Mouse (Mus musculus): ENCODE results near the gene Pamr1. TPM values are rescaled to one million over a fixed set of nuclear protein-coding genes. Genes with fewer than 3 reads are reported as not detected.
A peak's percentile ranks its signal among the peaks of the same experiment; 100 is the strongest.

Pamr1 gene
- polyA plus RNA-seq, 1 experiment from 2014 or later: 16.6 TPM

GRCm38 (mm10) chr2:102551594-102551993 lies 1.8 kb downstream of the Pamr1 start:
- WGBS: 12% methylated on average over 3 of the region's 3 CpGs
- H3K4me3 ChIP-seq: no peak overlapping the region
- peak overlapping the region; percentile 30; the same call in 1 of the 2 replicates for H3K4me2 ChIP-seq
- H3K9ac ChIP-seq: no peak overlapping the region
- no peak for ATAC-seq (ENCODE audit: borderline replicate concordance, extremely low read depth, low FRiP score, low TSS enrichment)
- no peaks in the 10 kb centered on the region for H3K27me3 ChIP-seq
- H3K9me3 ChIP-seq: no peaks in the 10 kb centered on the region
- peaks cover 34% of the 10 kb centered on the region for H3K4me1 ChIP-seq
- H3K27ac ChIP-seq: peak overlapping the region; percentile 10; the same call in 1 of the 2 replicates
- H3K36me3 ChIP-seq: no peaks in the 10 kb centered on the region

- Histone ChIP-seq H3K27me3 (no peaks in the 10 kb centered on the region), H3K4me3 (no peak overlapping the region), H3K27ac (no peak overlapping the region; the same call in 1 of the 2 replicates), H3K4me1 (peaks cover 34% of the 10 kb centered on the region), H3K4me2 (peak overlapping the region; percentile 30; the same call in 1 of the 2 replicates), H3K36me3 (no peaks in the 10 kb centered on the region), H3K9me3 (no peaks in the 10 kb centered on the region), H3K9ac (no peak overlapping the region)
- 15% methylated on average over 5 of the region's 5 CpGs for WGBS
- ATAC-seq (ENCODE audit: borderline replicate concordance, extremely low read depth, low FRiP score, low TSS enrichment): peak; percentile 56; the same call in 1 of the 2 replicates
Observed at GRCm38 (mm10) chr2:102552095-102552537, 2.3 kb downstream of the Pamr1 start.

- no peak overlapping the region for H3K4me3 ChIP-seq
- no peak overlapping the region for H3K4me2 ChIP-seq
- WGBS: 61% methylated on average over 4 of the region's 4 CpGs
- H3K27ac ChIP-seq: no peak overlapping the region
- H3K4me1 ChIP-seq: peaks cover 13% of the 10 kb centered on the region
- no peaks in the 10 kb centered on the region for H3K36me3 ChIP-seq
- no peaks in the 10 kb centered on the region for H3K9me3 ChIP-seq
- no peaks in the 10 kb centered on the region for H3K27me3 ChIP-seq
- no peak for ATAC-seq (ENCODE audit: borderline replicate concordance, extremely low read depth, low FRiP score, low TSS enrichment)
- H3K9ac ChIP-seq: no peak overlapping the region
Observed at GRCm38 (mm10) chr2:102557085-102557484, 7.3 kb downstream of the Pamr1 start.

GRCm38 (mm10) chr2:102558965-102559364 lies 9.2 kb downstream of the Pamr1 start:
- H3K27ac ChIP-seq: no peak overlapping the region
- no peak overlapping the region for H3K4me2 ChIP-seq
- no peaks in the 10 kb centered on the region for H3K27me3 ChIP-seq
- no peak overlapping the region for H3K4me3 ChIP-seq
- H3K9ac ChIP-seq: no peak overlapping the region
- WGBS: 41% methylated on average over 12 of the region's 12 CpGs
- peaks cover 5% of the 10 kb centered on the region; the same call in 1 of the 2 replicates for H3K4me1 ChIP-seq
- ATAC-seq (ENCODE audit: borderline replicate concordance, extremely low read depth, low FRiP score, low TSS enrichment): peak; percentile 85
- no peaks in the 10 kb centered on the region for H3K9me3 ChIP-seq
- no peaks in the 10 kb centered on the region for H3K36me3 ChIP-seq

GRCm38 (mm10) chr2:102563848-102564247 lies 14.0 kb downstream of the Pamr1 start:
- 64% methylated on average over 1 of the region's 1 CpGs for WGBS

GRCm38 (mm10) chr2:102579248-102579647 lies 29.4 kb downstream of the Pamr1 start:
- ATAC-seq (ENCODE audit: borderline replicate concordance, extremely low read depth, low FRiP score, low TSS enrichment): no peak
- Histone ChIP-seq H3K4me2 (no peak overlapping the region), H3K27ac (no peak overlapping the region), H3K36me3 (no peaks in the 10 kb centered on the region), H3K9ac (no peak overlapping the region), H3K9me3 (no peaks in the 10 kb centered on the region), H3K4me1 (no peaks in the 10 kb centered on the region), H3K4me3 (no peak overlapping the region), H3K27me3 (no peaks in the 10 kb centered on the region)
- WGBS: 77% methylated on average over 4 of the region's 4 CpGs

More at GRCm38 (mm10) chr2:102563848-102564247, 14.0 kb downstream of the Pamr1 start:
- H3K27me3 ChIP-seq: no peaks in the 10 kb centered on the region
- no peaks in the 10 kb centered on the region for H3K4me1 ChIP-seq
- H3K4me3 ChIP-seq: no peak overlapping the region
- no peak overlapping the region for H3K27ac ChIP-seq
- H3K36me3 ChIP-seq: no peaks in the 10 kb centered on the region
- no peak overlapping the region for H3K9ac ChIP-seq
- H3K9me3 ChIP-seq: no peaks in the 10 kb centered on the region
- H3K4me2 ChIP-seq: no peak overlapping the region
- ATAC-seq (ENCODE audit: borderline replicate concordance, extremely low read depth, low FRiP score, low TSS enrichment): no peak

GRCm38 (mm10) chr2:102589977-102590376 lies 40.2 kb downstream of the Pamr1 start:
- Histone ChIP-seq H3K4me3 (no peak overlapping the region), H3K27ac (no peak overlapping the region), H3K9me3 (no peaks in the 10 kb centered on the region), H3K4me2 (no peak overlapping the region), H3K36me3 (no peaks in the 10 kb centered on the region), H3K9ac (no peak overlapping the region), H3K27me3 (no peaks in the 10 kb centered on the region), H3K4me1 (no peaks in the 10 kb centered on the region)
- WGBS: 26% methylated on average over 2 of the region's 2 CpGs
- ATAC-seq (ENCODE audit: borderline replicate concordance, extremely low read depth, low FRiP score, low TSS enrichment): no peak

GRCm38 (mm10) chr2:102594535-102594934 lies 44.7 kb downstream of the Pamr1 start:
- no peak overlapping the region for H3K4me2 ChIP-seq
- ATAC-seq (ENCODE audit: borderline replicate concordance, extremely low read depth, low FRiP score, low TSS enrichment): no peak
- H3K27ac ChIP-seq: no peak overlapping the region
- no peaks in the 10 kb centered on the region for H3K27me3 ChIP-seq
- no peak overlapping the region for H3K9ac ChIP-seq
- H3K9me3 ChIP-seq: no peaks in the 10 kb centered on the region
- no peak overlapping the region for H3K4me3 ChIP-seq
- H3K36me3 ChIP-seq: no peaks in the 10 kb centered on the region
- whole genome bisulfite sequencing: 57% methylated on average over 1 of the region's 1 CpGs
- H3K4me1 ChIP-seq: 0 out of 2 replicates have a peak, but pooled peaks cover 3% of the 10 kb centered on the region

- H3K36me3 ChIP-seq: no peaks in the 10 kb centered on the region
- H3K9me3 ChIP-seq: no peaks in the 10 kb centered on the region
- no peaks in the 10 kb centered on the region for H3K27me3 ChIP-seq
- no peak overlapping the region for H3K9ac ChIP-seq
- ATAC-seq (ENCODE audit: borderline replicate concordance, extremely low read depth, low FRiP score, low TSS enrichment): no peak
- H3K4me3 ChIP-seq: no peak overlapping the region
- H3K4me2 ChIP-seq: no peak overlapping the region
- 86% methylated on average over 10 of the region's 10 CpGs for WGBS
- no peak overlapping the region for H3K27ac ChIP-seq
- 0 out of 2 replicates have a peak, but pooled peaks cover 4% of the 10 kb centered on the region for H3K4me1 ChIP-seq
Observed at GRCm38 (mm10) chr2:102595395-102596130, 45.8 kb downstream of the Pamr1 start.

GRCm38 (mm10) chr2:102598911-102599721 lies 49.3 kb downstream of the Pamr1 start:
- Histone ChIP-seq H3K4me2 (no peak overlapping the region), H3K27ac (no peak overlapping the region), H3K4me1 (0 out of 2 replicates have a peak, but pooled peaks cover 4% of the 10 kb centered on the region), H3K4me3 (no peak overlapping the region), H3K9ac (no peak overlapping the region), H3K27me3 (no peaks in the 10 kb centered on the region), H3K36me3 (no peaks in the 10 kb centered on the region), H3K9me3 (no peaks in the 10 kb centered on the region)
- ATAC-seq (ENCODE audit: borderline replicate concordance, extremely low read depth, low FRiP score, low TSS enrichment): no peak
- WGBS: 37% methylated on average over 2 of the region's 2 CpGs

- H3K27ac ChIP-seq: no peak overlapping the region
- H3K4me2 ChIP-seq: no peak overlapping the region
- H3K36me3 ChIP-seq: no peaks in the 10 kb centered on the region
- H3K4me1 ChIP-seq: 0 out of 2 replicates have a peak, but pooled peaks cover 4% of the 10 kb centered on the region
- 81% methylated on average over 4 of the region's 4 CpGs for WGBS
- H3K27me3 ChIP-seq: no peaks in the 10 kb centered on the region
- H3K4me3 ChIP-seq: no peak overlapping the region
- ATAC-seq (ENCODE audit: borderline replicate concordance, extremely low read depth, low FRiP score, low TSS enrichment): no peak
- no peaks in the 10 kb centered on the region for H3K9me3 ChIP-seq
- no peak overlapping the region for H3K9ac ChIP-seq
Observed at GRCm38 (mm10) chr2:102600516-102600915, 50.7 kb downstream of the Pamr1 start.

GRCm38 (mm10) chr2:102610485-102610884 lies 60.7 kb downstream of the Pamr1 start:
- Histone ChIP-seq H3K27me3 (no peaks in the 10 kb centered on the region), H3K27ac (no peak overlapping the region), H3K4me3 (no peak overlapping the region), H3K36me3 (no peaks in the 10 kb centered on the region), H3K9me3 (no peaks in the 10 kb centered on the region), H3K4me1 (no peaks in the 10 kb centered on the region), H3K4me2 (no peak overlapping the region), H3K9ac (no peak overlapping the region)
- no peak for ATAC-seq (ENCODE audit: borderline replicate concordance, extremely low read depth, low FRiP score, low TSS enrichment)
- 90% methylated on average over 4 of the region's 4 CpGs for WGBS

Data from lung, embryonic 15.5 days (tissue).